Mouse (Mus musculus) stomach, embryonic 14.5 days (tissue): ENCODE data around the gene Cx3cr1. TPM values are rescaled to one million over a fixed set of nuclear protein-coding genes. Genes with fewer than 3 reads are reported as not detected.
A peak's percentile ranks its signal among the peaks of the same experiment; 100 is the strongest.
"Not testable (repeated sequence)": the region's sequence is repeated elsewhere in the genome, so short reads cannot be mapped to it uniquely, and the experiment has no call there.

Source experiments
- ATAC-seq: fragments of 200-750 bp; cut with Nextera tagmentation; 2 replicates; pipeline ENCODE4 v1.8.0; 2017; ENCODE audit warnings: low read depth, moderate TSS enrichment; ENCODE audit not compliant: insufficient number of reproducible peaks, insufficient read depth, low FRiP score
- H3K27ac ChIP-seq: fragments of 300-500 bp; sonication (generic); 2 replicates; pipeline ENCODE4 v1.5.1; 2014; ENCODE audit warnings: mild to moderate bottlenecking, low read length, moderate library complexity, mixed read lengths
- H3K27me3 ChIP-seq: fragments of 300-500 bp; sonication (generic); 2 replicates; pipeline ENCODE4 v1.6.1; 2014; ENCODE audit warnings: low read length, control low read depth, mixed read lengths; ENCODE audit not compliant: control insufficient read depth, insufficient read depth
- H3K36me3 ChIP-seq: fragments of 300-500 bp; sonication (generic); 2 replicates; pipeline ENCODE4 v1.6.1; 2014; ENCODE audit warnings: mild to moderate bottlenecking, control low read depth, low read length, moderate library complexity, mixed read lengths; ENCODE audit not compliant: control insufficient read depth, insufficient read depth
- H3K4me1 ChIP-seq: fragments of 300-500 bp; sonication (generic); 2 replicates; pipeline ENCODE4 v1.6.1; 2014; ENCODE audit warnings: low read length, control low read depth, mixed read lengths; ENCODE audit not compliant: control insufficient read depth, insufficient read depth
- H3K4me2 ChIP-seq: fragments of 300-500 bp; sonication (generic); replicated peaks from 2 replicates; pipeline ENCODE4 v1.6.1; 2014; ENCODE audit warnings: low read depth, low read length, control low read depth
- H3K4me3 ChIP-seq: fragments of 300-500 bp; sonication (generic); 2 replicates; pipeline ENCODE4 v1.5.1; 2014; ENCODE audit warnings: low read depth, low read length, control low read depth
- H3K9ac ChIP-seq: fragments of 300-500 bp; sonication (generic); replicated peaks from 2 replicates; pipeline ENCODE4 v1.6.1; 2014; ENCODE audit warnings: low read depth, mild to moderate bottlenecking, control low read depth, low read length, moderate library complexity, mixed read lengths
- H3K9me3 ChIP-seq: fragments of 300-500 bp; sonication (generic); 2 replicates; pipeline ENCODE4 v1.6.1; 2016; ENCODE audit warnings: low read depth, low read length, control low read depth; ENCODE audit not compliant: control insufficient read depth
- WGBS: fragments of 180-500 bp; shearing (Covaris S2); extraction: QIAGEN DNeasy Blood & Tissue Kit; methylation state at CpG from one replicate; pipeline ENCODE4 v1.1.7; 2014; 5-methylcytosine and 5-hydroxymethylcytosine counted together
- polyA plus RNA-seq: library from polyadenylated mRNA; unstranded; fragments of >200 nt; fragmentation: Nextera tagmentation; extraction: Ambion mirVana; gene quantifications from 2 replicates; pipeline ENCODE4 v1.2.1, GENCODE M21; 2014

Cx3cr1 gene
- polyA plus RNA-seq, 1 experiment from 2014 or later: 13.7 TPM

DNA sequence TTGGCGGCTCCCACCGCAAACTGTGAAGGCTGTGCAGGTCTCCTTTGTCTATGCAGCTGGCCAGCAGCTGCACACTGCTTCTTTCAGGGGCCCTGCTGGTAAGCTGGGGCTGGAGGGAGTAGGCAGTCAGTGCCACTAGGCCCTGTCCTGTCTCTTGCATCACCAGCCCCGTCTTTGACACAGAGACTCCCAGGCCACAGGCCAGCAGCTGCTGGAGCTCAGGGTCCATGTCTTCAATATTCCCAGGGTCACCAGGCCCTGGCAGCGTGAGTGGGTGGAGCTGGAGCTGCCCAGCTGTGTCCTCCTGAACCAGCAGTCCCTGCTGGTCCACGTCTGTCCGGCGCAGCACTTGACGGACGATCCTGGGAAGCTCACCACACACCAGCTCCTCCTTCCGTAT is 52.7 kb downstream of the Cx3cr1 start:
- H3K27ac ChIP-seq: no peak overlapping the region
- H3K4me2 ChIP-seq: no peak overlapping the region
- no peaks in the 10 kb centered on the region for H3K27me3 ChIP-seq
- H3K9me3 ChIP-seq: no peaks in the 10 kb centered on the region
- no peak overlapping the region for H3K4me3 ChIP-seq
- H3K9ac ChIP-seq: no peak overlapping the region
- H3K4me1 ChIP-seq: peaks cover 12% of the 10 kb centered on the region; the same call in 1 of the 2 replicates
- 54% methylated on average over 10 of the region's 10 CpGs for WGBS
- ATAC-seq: no peak
- H3K36me3 ChIP-seq: no peaks in the 10 kb centered on the region

GRCm38 (mm10) chr9:120014828-120015227 is 54.9 kb downstream of the Cx3cr1 start:
- Histone ChIP-seq H3K27ac (no peak overlapping the region), H3K9me3 (no peaks in the 10 kb centered on the region), H3K4me1 (peaks cover 8% of the 10 kb centered on the region; the same call in 1 of the 2 replicates), H3K27me3 (no peaks in the 10 kb centered on the region), H3K9ac (no peak overlapping the region), H3K4me2 (no peak overlapping the region), H3K4me3 (no peak overlapping the region), H3K36me3 (no peaks in the 10 kb centered on the region)
- 58% methylated on average over 6 of the region's 6 CpGs for WGBS
- no peak for ATAC-seq

DNA sequence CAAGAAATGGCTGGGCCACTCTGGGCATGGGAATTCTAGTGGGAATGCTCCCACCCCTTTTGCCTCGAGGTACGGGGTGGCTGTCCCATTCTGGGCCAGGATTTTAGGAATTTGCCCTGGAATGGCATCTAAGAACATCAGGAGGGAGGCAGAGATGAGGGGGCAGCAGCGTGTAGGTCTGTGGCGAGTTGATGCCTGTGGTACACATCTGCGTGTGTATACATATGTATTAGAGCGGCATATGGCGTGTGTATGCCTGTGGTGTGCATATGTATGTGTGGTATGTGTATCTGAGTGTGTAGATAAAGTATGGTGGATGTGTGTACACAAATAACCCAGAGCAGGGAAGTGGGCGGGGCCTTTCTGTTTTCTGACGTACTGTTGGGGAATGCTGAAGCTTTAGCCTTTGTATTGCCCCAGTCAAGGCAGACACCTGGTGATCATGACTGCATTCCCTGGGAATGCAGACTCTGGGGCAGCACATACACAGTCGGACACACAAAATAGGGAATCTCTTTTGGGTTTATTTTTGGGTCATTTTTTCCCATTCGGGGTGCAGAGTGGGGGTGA is 56.3 kb downstream of the Cx3cr1 start:
- no peaks in the 10 kb centered on the region for H3K9me3 ChIP-seq
- H3K9ac ChIP-seq: no peak overlapping the region
- 66% methylated on average over 11 of the region's 11 CpGs for WGBS
- H3K36me3 ChIP-seq: no peaks in the 10 kb centered on the region
- H3K27me3 ChIP-seq: no peaks in the 10 kb centered on the region
- no peak for ATAC-seq
- H3K4me3 ChIP-seq: no peak overlapping the region
- no peak overlapping the region for H3K27ac ChIP-seq
- H3K4me1 ChIP-seq: peaks cover 8% of the 10 kb centered on the region; the same call in 1 of the 2 replicates
- no peak overlapping the region for H3K4me2 ChIP-seq

GRCm38 (mm10) chr9:120012781-120013180 is 56.9 kb downstream of the Cx3cr1 start:
- ATAC-seq: no peak
- H3K4me3 ChIP-seq: no peak overlapping the region
- H3K9ac ChIP-seq: no peak overlapping the region
- H3K36me3 ChIP-seq: no peaks in the 10 kb centered on the region
- WGBS: 79% methylated on average over 5 of the region's 5 CpGs
- H3K9me3 ChIP-seq: no peaks in the 10 kb centered on the region
- H3K27ac ChIP-seq: no peak overlapping the region
- no peak overlapping the region for H3K4me2 ChIP-seq
- H3K4me1 ChIP-seq: peaks cover 8% of the 10 kb centered on the region; the same call in 1 of the 2 replicates
- H3K27me3 ChIP-seq: no peaks in the 10 kb centered on the region

- ATAC-seq, H3K4me1 ChIP-seq, H3K9me3 ChIP-seq, H3K36me3 ChIP-seq, H3K4me3 ChIP-seq, H3K27ac ChIP-seq, H3K9ac ChIP-seq, H3K4me2 ChIP-seq, H3K27me3 ChIP-seq: not testable (repeated sequence)
- WGBS: 79% methylated on average over 6 of the region's 6 CpGs
Measured at GRCm38 (mm10) chr9:120012161-120012560, 57.5 kb downstream of the Cx3cr1 start.

GRCm38 (mm10) chr9:120011533-120011932 is 58.1 kb downstream of the Cx3cr1 start:
- H3K4me2 ChIP-seq: peak overlapping the region; percentile 85
- H3K4me3 ChIP-seq: peak overlapping the region; percentile 33
- H3K9ac ChIP-seq: no peak overlapping the region
- no peaks in the 10 kb centered on the region for H3K36me3 ChIP-seq
- peak; percentile 38 for ATAC-seq
- peak overlapping the region; percentile 78 for H3K27ac ChIP-seq
- WGBS: under 1% methylated on average over 10 of the region's 10 CpGs
- no peaks in the 10 kb centered on the region for H3K9me3 ChIP-seq
- peaks cover 8% of the 10 kb centered on the region; the same call in 1 of the 2 replicates for H3K4me1 ChIP-seq
- no peaks in the 10 kb centered on the region for H3K27me3 ChIP-seq

DNA sequence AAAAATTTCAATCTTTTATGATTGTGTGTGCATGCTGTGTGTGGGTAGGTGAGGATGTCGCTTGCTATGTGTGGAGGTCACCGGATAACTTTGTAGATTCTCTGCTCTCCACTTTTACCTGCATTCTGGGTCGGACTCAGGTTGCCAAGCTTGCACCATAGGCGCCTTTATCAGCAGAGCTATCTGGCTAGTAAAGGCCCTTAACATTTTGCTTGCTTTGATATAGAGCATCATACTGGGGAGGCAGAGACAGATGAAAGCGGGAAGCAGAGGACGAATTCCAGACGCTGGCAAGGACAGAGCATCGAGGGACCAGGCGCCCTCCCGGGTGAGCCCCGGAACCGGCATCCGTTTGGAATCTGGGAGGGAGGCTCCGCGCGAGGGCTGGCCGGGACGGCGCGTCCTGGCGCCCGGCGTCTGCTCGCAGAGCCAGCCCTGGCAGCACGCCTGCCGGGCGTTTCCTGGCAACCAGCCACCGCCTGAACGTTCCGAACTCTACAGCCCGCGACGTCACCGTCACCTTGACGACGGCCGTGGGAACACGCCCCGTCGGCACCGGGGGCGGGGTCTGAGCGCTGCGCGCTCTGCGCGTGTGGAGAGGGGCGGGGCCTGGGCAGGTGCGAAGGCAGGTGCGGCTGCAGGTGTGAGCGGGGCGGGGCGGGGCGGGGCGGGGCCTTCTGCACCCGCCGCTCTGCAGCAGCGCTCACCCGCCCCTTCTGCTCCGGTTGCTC is 58.7 kb downstream of the Cx3cr1 start:
- H3K27me3 ChIP-seq: no peaks in the 10 kb centered on the region
- 2% methylated on average over 58 of the region's 60 CpGs for WGBS
- peak; percentile 91 for ATAC-seq
- H3K9me3 ChIP-seq: no peaks in the 10 kb centered on the region
- peak overlapping the region; percentile 33 for H3K4me3 ChIP-seq
- peak overlapping the region; percentile 78 for H3K27ac ChIP-seq
- H3K9ac ChIP-seq: 0 out of 2 replicates have a peak overlapping the region, but pooled peaks have one; percentile 14
- peak overlapping the region; percentile 85 for H3K4me2 ChIP-seq
- peaks cover 8% of the 10 kb centered on the region; the same call in 1 of the 2 replicates for H3K4me1 ChIP-seq
- no peaks in the 10 kb centered on the region for H3K36me3 ChIP-seq

GRCm38 (mm10) chr9:120009871-120010270 is 59.8 kb downstream of the Cx3cr1 start:
- H3K27ac ChIP-seq: no peak overlapping the region
- H3K9me3 ChIP-seq: no peaks in the 10 kb centered on the region
- H3K4me2 ChIP-seq: no peak overlapping the region
- no peaks in the 10 kb centered on the region for H3K36me3 ChIP-seq
- H3K4me3 ChIP-seq: no peak overlapping the region
- ATAC-seq: no peak
- 88% methylated on average over 3 of the region's 3 CpGs for WGBS
- no peak overlapping the region for H3K9ac ChIP-seq
- no peaks in the 10 kb centered on the region for H3K27me3 ChIP-seq
- H3K4me1 ChIP-seq: peaks cover 8% of the 10 kb centered on the region; the same call in 1 of the 2 replicates
